8 mouse cellular contexts compared by ENCODE assay signal in the genomic region with DNA sequence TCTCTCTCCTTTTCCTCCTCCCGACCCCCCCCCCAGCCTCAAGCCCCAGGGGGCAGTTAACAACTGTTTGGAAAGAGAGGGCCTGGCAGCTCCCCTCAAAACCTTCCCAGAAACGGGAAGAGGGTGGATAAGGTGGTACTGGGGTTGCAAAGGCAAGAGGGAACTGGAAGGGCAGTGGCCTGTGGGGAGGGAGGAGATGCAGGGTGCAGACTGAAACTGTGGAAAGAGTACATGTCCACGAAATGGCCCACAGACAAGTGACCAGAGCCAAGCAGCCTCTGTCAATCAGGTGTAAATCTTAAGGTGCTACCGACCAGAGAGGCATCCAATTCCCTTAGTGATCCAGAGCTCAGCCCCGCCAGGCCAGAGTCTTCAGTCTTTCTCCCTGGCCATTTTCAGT.
A peak's percentile ranks its signal among the peaks of the same experiment; 100 is the strongest.
DNase-seq lines count a peak whose midpoint lies in the region; ATAC-seq and TF ChIP-seq lines count a peak whose summit lies in the region.

No protein-coding gene starts in this region.

- DNase-seq in forebrain, embryonic 14.5 days (ENCODE audit: low spot score): no peak
- DNase-seq in hindbrain, postnatal 0 days (ENCODE audit: low spot score): no peak
- no peak for DNase-seq in thymus, postnatal 25 days
- DNase-seq in thymus, postnatal 4 days: no peak
- no peak for DNase-seq in adrenal gland, postnatal 36 days
- DNase-seq in natural killer cell, adult 2 months (ENCODE audit: low spot score in 2 of 2): no peak

- no peak for ATAC-seq in forebrain, embryonic 14.5 days
- ATAC-seq in hindbrain, postnatal 0 days: no peak
- no peak for ATAC-seq in midbrain, embryonic 15.5 days (replicated peaks)

- WGBS in forebrain, embryonic 14.5 days: 1% methylated on average over 4 of the region's 5 CpGs
- 13% methylated on average over 4 of the region's 5 CpGs for WGBS in hindbrain, postnatal 0 days
- WGBS in midbrain, embryonic 15.5 days: 8% methylated on average over 4 of the region's 5 CpGs

- no peak for TF ChIP-seq CTCF in bone marrow macrophage, adult 2 months (IDR thresholded peaks at IDR 0.05; ENCODE audit: low read depth, low read length)
- no peak for TF ChIP-seq CTCF in hindbrain, postnatal 0 days (IDR thresholded peaks at IDR 0.05; ENCODE audit: low read depth)

- no peak overlapping the region for H3K27ac ChIP-seq in bone marrow macrophage, adult 2 months (ENCODE audit: insufficient read depth, low read depth, low read length)
- no peak overlapping the region for H3K27ac ChIP-seq in forebrain, embryonic 14.5 days (ENCODE audit: low read depth, low read length)
- no peak overlapping the region for H3K27ac ChIP-seq in hindbrain, postnatal 0 days
- no peak overlapping the region for H3K27ac ChIP-seq in midbrain, embryonic 15.5 days

- no peaks in the 10 kb centered on the region for H3K36me3 ChIP-seq in forebrain, embryonic 14.5 days (ENCODE audit: control insufficient read depth, insufficient read depth, low read length)
- H3K36me3 ChIP-seq in hindbrain, postnatal 0 days (ENCODE audit: insufficient read depth, low read length): no peaks in the 10 kb centered on the region
- no peaks in the 10 kb centered on the region for H3K36me3 ChIP-seq in midbrain, embryonic 15.5 days (replicated peaks)

- peaks cover 15% of the 10 kb centered on the region for H3K4me1 ChIP-seq in bone marrow macrophage, adult 2 months (ENCODE audit: control insufficient read depth, insufficient read depth, low read length)
- peaks cover 5% of the 10 kb centered on the region; the same call in 1 of the 2 replicates for H3K4me1 ChIP-seq in forebrain, embryonic 14.5 days (ENCODE audit: control insufficient read depth, insufficient read depth, low read length)
- peaks cover 5% of the 10 kb centered on the region; the same call in 1 of the 2 replicates for H3K4me1 ChIP-seq in hindbrain, postnatal 0 days (ENCODE audit: insufficient read depth, low read length)
- H3K4me1 ChIP-seq in midbrain, embryonic 15.5 days: peaks cover 6% of the 10 kb centered on the region

- no peak overlapping the region; the same call in 1 of the 2 replicates for H3K9ac ChIP-seq in forebrain, embryonic 14.5 days (ENCODE audit: low read length)
- no peak overlapping the region for H3K9ac ChIP-seq in hindbrain, postnatal 0 days (replicated peaks; ENCODE audit: low read length)
- no peak overlapping the region for H3K9ac ChIP-seq in midbrain, embryonic 15.5 days

- H3K9me3 ChIP-seq in forebrain, embryonic 14.5 days (replicated peaks; ENCODE audit: control insufficient read depth, low read length): no peaks in the 10 kb centered on the region
- no peaks in the 10 kb centered on the region for H3K9me3 ChIP-seq in hindbrain, postnatal 0 days (ENCODE audit: low read length)
- H3K9me3 ChIP-seq in midbrain, embryonic 15.5 days: no peaks in the 10 kb centered on the region

- H3K4me3 ChIP-seq in bone marrow macrophage, adult 2 months (ENCODE audit: insufficient read depth, low read length): peak overlapping the region; percentile 61
- peak overlapping the region; percentile 33; the same call in 1 of the 2 replicates for H3K4me3 ChIP-seq in forebrain, embryonic 14.5 days (ENCODE audit: low read depth, low read length)
- peak overlapping the region; percentile 31; the same call in 1 of the 2 replicates for H3K4me3 ChIP-seq in hindbrain, postnatal 0 days (ENCODE audit: low read length)
- H3K4me3 ChIP-seq in midbrain, embryonic 15.5 days: no peak overlapping the region

- peak overlapping the region; percentile 70 for H3K4me2 ChIP-seq in forebrain, embryonic 14.5 days (ENCODE audit: low read length)
- peak overlapping the region; percentile 66 for H3K4me2 ChIP-seq in hindbrain, postnatal 0 days (ENCODE audit: low read depth, low read length)
- H3K4me2 ChIP-seq in midbrain, embryonic 15.5 days: peak overlapping the region; percentile 56

- H3K27me3 ChIP-seq in forebrain, embryonic 14.5 days (replicated peaks; ENCODE audit: control insufficient read depth, insufficient read depth, low read length): peaks cover 9% of the 10 kb centered on the region
- no peaks in the 10 kb centered on the region for H3K27me3 ChIP-seq in hindbrain, postnatal 0 days (ENCODE audit: insufficient read depth, low read length)
- H3K27me3 ChIP-seq in midbrain, embryonic 15.5 days (replicated peaks): peaks cover 20% of the 10 kb centered on the region; the same call in 1 of the 2 replicates

- TF ChIP-seq POLR2A in bone marrow macrophage, adult 2 months (IDR thresholded peaks at IDR 0.05; ENCODE audit: borderline replicate concordance, low read depth, low read length): no peak
